Mouse (Mus musculus): ENCODE measurements at regions not wholly inside any gene's neighbourhood (a gene's known extent, or its start where the extent isn't known, plus 50 kb on each side); places are given as distances from the start of the nearest gene placed in this dataset.
A peak's percentile ranks its signal among the peaks of the same experiment; 100 is the strongest.

DNA sequence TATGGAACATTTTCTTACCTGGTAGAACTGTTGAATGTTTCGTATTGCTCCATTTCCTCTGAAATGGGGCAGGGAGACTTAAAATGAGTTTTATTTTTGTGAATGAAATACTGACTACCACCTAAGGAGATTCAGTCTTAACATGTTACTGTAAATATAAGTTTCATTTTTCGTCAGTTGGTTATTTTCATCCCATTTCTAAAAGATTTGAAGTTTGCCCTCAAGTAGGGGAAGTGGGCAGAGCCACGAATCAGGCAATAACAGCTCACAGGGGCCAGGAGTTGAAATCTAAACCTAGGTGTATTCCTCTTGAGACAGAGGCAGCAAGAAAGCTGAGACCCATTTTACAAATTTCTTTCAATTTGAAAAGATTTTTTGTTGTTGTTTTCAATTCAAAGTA, 88.6 kb upstream of the Ahr start:
- H3K36me3 ChIP-seq (ENCODE audit: control insufficient read depth, insufficient read depth, low read length): no peaks in the 10 kb centered on the region
- TF ChIP-seq EP300 (optimal IDR thresholded peaks at IDR 0.05) (no peak), CTCF (IDR thresholded peaks at IDR 0.05; ENCODE audit: low read depth) (no peak)
- H3K4me3 ChIP-seq (ENCODE audit: low read depth, low read length): no peak overlapping the region
- no peak overlapping the region for H3K27ac ChIP-seq (replicated peaks)
- no peak for ATAC-seq (ENCODE audit: low FRiP score, low TSS enrichment)
- H3K9ac ChIP-seq (ENCODE audit: low read length): no peak overlapping the region
- no peak overlapping the region for H3K4me2 ChIP-seq (replicated peaks; ENCODE audit: low read depth)
- no peaks in the 10 kb centered on the region for H3K9me3 ChIP-seq (ENCODE audit: control insufficient read depth, low read length)
- H3K27me3 ChIP-seq (ENCODE audit: control insufficient read depth, insufficient read depth, low read length): no peaks in the 10 kb centered on the region
- H3K4me1 ChIP-seq (replicated peaks; ENCODE audit: control insufficient read depth, insufficient read depth): no peaks in the 10 kb centered on the region
- WGBS: 72% methylated on average over 3 of the region's 3 CpGs
- no peak for DNase-seq (ENCODE audit: low spot score)

DNA sequence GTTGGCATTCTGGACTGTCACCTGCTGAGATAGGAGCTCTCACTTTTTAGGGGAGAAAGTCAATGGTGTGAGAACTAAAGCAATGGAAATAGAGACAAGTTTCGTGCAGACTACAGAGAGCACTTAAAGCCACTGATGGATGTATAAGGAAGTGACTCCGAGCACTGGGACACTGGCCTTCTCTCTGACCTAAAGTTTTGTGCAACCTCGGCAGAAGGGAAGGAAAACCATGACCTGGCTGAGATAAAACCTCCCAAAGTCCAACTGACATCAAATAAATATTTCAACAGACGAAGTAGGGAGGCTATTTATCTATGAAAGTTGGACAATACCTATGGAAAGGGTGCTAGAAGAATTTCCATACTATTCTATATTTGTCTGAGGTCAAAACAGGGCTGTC, 80.0 kb upstream of the Ahr start:
- Histone ChIP-seq H3K4me1 (replicated peaks; ENCODE audit: control insufficient read depth, insufficient read depth) (no peaks in the 10 kb centered on the region), H3K27ac (replicated peaks) (no peak overlapping the region), H3K4me2 (replicated peaks; ENCODE audit: low read depth) (no peak overlapping the region), H3K36me3 (ENCODE audit: control insufficient read depth, insufficient read depth, low read length) (no peaks in the 10 kb centered on the region), H3K9me3 (ENCODE audit: control insufficient read depth, low read length) (no peaks in the 10 kb centered on the region), H3K27me3 (ENCODE audit: control insufficient read depth, insufficient read depth, low read length) (no peaks in the 10 kb centered on the region), H3K9ac (ENCODE audit: low read length) (no peak overlapping the region), H3K4me3 (ENCODE audit: low read depth, low read length) (no peak overlapping the region)
- no peak for DNase-seq (ENCODE audit: low spot score)
- ATAC-seq (ENCODE audit: low FRiP score, low TSS enrichment): no peak
- TF ChIP-seq CTCF (IDR thresholded peaks at IDR 0.05; ENCODE audit: low read depth) (no peak), EP300 (optimal IDR thresholded peaks at IDR 0.05) (no peak)
- 67% methylated on average over 4 of the region's 4 CpGs for WGBS

DNA sequence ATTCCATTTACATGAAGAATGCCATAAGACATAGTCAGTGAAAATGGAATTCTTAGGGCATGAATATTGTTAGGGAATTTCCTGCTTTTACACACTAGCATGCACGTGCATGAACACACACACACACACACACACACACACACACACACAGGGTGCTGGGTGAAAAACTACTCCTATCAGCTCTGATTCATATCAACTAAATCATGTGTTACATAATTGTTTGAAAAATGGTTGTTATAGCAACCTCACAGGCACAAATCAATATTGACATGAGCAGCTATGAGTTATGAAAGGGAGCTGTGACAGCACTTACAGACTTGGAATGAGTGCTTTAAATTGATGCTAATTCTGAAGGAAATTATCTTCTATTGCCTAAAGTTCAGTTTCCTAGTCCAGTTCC, 72.8 kb upstream of the Ahr start:
- TF ChIP-seq CTCF (IDR thresholded peaks at IDR 0.05; ENCODE audit: low read depth) (no peak), EP300 (optimal IDR thresholded peaks at IDR 0.05) (no peak)
- 36% methylated on average over 1 of the region's 1 CpGs for WGBS
- Histone ChIP-seq H3K9ac (ENCODE audit: low read length) (no peak overlapping the region), H3K9me3 (ENCODE audit: control insufficient read depth, low read length) (no peaks in the 10 kb centered on the region), H3K4me2 (replicated peaks; ENCODE audit: low read depth) (no peak overlapping the region), H3K36me3 (ENCODE audit: control insufficient read depth, insufficient read depth, low read length) (no peaks in the 10 kb centered on the region), H3K27ac (replicated peaks) (no peak overlapping the region), H3K4me3 (ENCODE audit: low read depth, low read length) (no peak overlapping the region), H3K27me3 (ENCODE audit: control insufficient read depth, insufficient read depth, low read length) (no peaks in the 10 kb centered on the region), H3K4me1 (replicated peaks; ENCODE audit: control insufficient read depth, insufficient read depth) (no peaks in the 10 kb centered on the region)
- DNase-seq (ENCODE audit: low spot score) (peak; percentile 24), ATAC-seq (ENCODE audit: low FRiP score, low TSS enrichment) (peak; percentile 80)

GRCm38 (mm10) chr12:35603742-35604141, 68.9 kb upstream of the Ahr start:
- Histone ChIP-seq H3K4me1 (replicated peaks; ENCODE audit: control insufficient read depth, insufficient read depth) (no peaks in the 10 kb centered on the region), H3K4me3 (ENCODE audit: low read depth, low read length) (no peak overlapping the region), H3K9me3 (ENCODE audit: control insufficient read depth, low read length) (no peaks in the 10 kb centered on the region), H3K27me3 (ENCODE audit: control insufficient read depth, insufficient read depth, low read length) (no peaks in the 10 kb centered on the region), H3K36me3 (ENCODE audit: control insufficient read depth, insufficient read depth, low read length) (no peaks in the 10 kb centered on the region), H3K9ac (ENCODE audit: low read length) (no peak overlapping the region), H3K27ac (replicated peaks) (no peak overlapping the region), H3K4me2 (replicated peaks; ENCODE audit: low read depth) (no peak overlapping the region)
- no peak for DNase-seq (ENCODE audit: low spot score)
- WGBS: 54% methylated on average over 1 of the region's 1 CpGs
- no peak for TF ChIP-seq EP300 (optimal IDR thresholded peaks at IDR 0.05)
- TF ChIP-seq CTCF (IDR thresholded peaks at IDR 0.05; ENCODE audit: low read depth): no peak
- ATAC-seq (ENCODE audit: low FRiP score, low TSS enrichment): no peak

DNA sequence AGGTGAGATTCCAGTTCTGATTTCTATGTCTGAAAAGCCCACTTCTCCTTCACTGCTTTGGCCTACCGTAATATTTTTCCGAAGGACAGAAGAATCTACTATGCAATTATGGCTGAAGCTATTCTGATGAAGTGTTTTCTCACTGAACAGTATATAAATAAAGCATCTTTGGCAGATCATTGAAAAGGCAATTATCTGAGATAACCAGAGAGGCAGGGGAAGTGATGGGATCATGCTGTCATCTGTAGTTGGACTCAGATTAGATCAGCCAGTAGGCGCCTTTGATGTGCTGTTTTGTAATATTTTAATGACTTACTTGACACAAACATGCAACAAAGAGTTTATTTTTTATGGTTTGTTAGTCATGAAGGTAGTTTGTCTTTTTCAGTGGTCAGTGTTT, 67.8 kb upstream of the Ahr start:
- no peak for ATAC-seq (ENCODE audit: low FRiP score, low TSS enrichment)
- H3K9me3 ChIP-seq (ENCODE audit: control insufficient read depth, low read length): no peaks in the 10 kb centered on the region
- no peak for DNase-seq (ENCODE audit: low spot score)
- no peaks in the 10 kb centered on the region for H3K4me1 ChIP-seq (replicated peaks; ENCODE audit: control insufficient read depth, insufficient read depth)
- H3K4me2 ChIP-seq (replicated peaks; ENCODE audit: low read depth): no peak overlapping the region
- H3K9ac ChIP-seq (ENCODE audit: low read length): no peak overlapping the region
- no peak overlapping the region for H3K4me3 ChIP-seq (ENCODE audit: low read depth, low read length)
- 90% methylated on average over 3 of the region's 3 CpGs for WGBS
- H3K27ac ChIP-seq (replicated peaks): no peak overlapping the region
- no peaks in the 10 kb centered on the region for H3K36me3 ChIP-seq (ENCODE audit: control insufficient read depth, insufficient read depth, low read length)
- TF ChIP-seq EP300 (optimal IDR thresholded peaks at IDR 0.05) (no peak), CTCF (IDR thresholded peaks at IDR 0.05; ENCODE audit: low read depth) (no peak)
- H3K27me3 ChIP-seq (ENCODE audit: control insufficient read depth, insufficient read depth, low read length): no peaks in the 10 kb centered on the region

DNA sequence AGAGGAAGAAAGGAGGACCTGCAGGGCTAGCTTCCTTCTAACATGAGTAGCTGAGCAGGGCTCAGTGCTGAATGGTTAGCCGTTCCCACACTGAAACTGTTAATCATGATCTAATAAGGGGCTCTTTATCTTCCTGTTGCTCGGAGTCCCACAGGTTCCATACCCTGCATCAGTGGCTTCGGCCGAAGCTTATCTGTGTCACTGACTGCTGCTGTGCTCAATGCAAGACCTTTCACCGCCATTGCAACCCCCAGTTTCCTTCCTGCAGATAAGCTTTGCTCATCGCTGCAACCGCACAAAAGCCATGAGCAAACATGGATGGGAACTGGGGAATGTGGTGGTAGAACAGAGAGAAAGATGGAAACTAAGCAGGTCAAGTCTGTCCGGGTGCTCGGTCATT, 63.5 kb upstream of the Ahr start:
- TF ChIP-seq CTCF (IDR thresholded peaks at IDR 0.05; ENCODE audit: low read depth) (no peak), EP300 (optimal IDR thresholded peaks at IDR 0.05) (no peak)
- Histone ChIP-seq H3K27me3 (ENCODE audit: control insufficient read depth, insufficient read depth, low read length) (no peaks in the 10 kb centered on the region), H3K4me2 (replicated peaks; ENCODE audit: low read depth) (no peak overlapping the region), H3K27ac (replicated peaks) (no peak overlapping the region), H3K9ac (ENCODE audit: low read length) (no peak overlapping the region), H3K9me3 (ENCODE audit: control insufficient read depth, low read length) (no peaks in the 10 kb centered on the region), H3K4me1 (replicated peaks; ENCODE audit: control insufficient read depth, insufficient read depth) (no peaks in the 10 kb centered on the region), H3K4me3 (ENCODE audit: low read depth, low read length) (no peak overlapping the region), H3K36me3 (ENCODE audit: control insufficient read depth, insufficient read depth, low read length) (no peaks in the 10 kb centered on the region)
- ATAC-seq (ENCODE audit: low FRiP score, low TSS enrichment) (no peak), DNase-seq (ENCODE audit: low spot score) (no peak)
- 65% methylated on average over 9 of the region's 9 CpGs for WGBS

Measured in stomach, postnatal 0 days (tissue).